Mouse (Mus musculus) mouse trophoblast stem cell (cell line): ENCODE measurements at regions not wholly inside any gene's neighbourhood (a gene's known extent, or its start where the extent isn't known, plus 50 kb on each side); places are given as distances from the start of the nearest gene placed in this dataset.

Experiments
- in situ Hi-C, 2 experiments: fragments of 300-500 bp; cut with MseI, MboI; formaldehyde crosslinking; loops; 2 replicates in 1 of 2; 3 replicates in 1 of 2; pipeline ENCODE4 v1.15.1; 2025

- in situ Hi-C loops = no loop called here
These were observed 182.7 kb upstream of the Hnrnpa3 start for GRCm38 (mm10) chr2:75476350-75476749.

- in situ Hi-C loops = no loop called here
These were observed 182.0 kb upstream of the Hnrnpa3 start for GRCm38 (mm10) chr2:75477076-75477475.

GRCm38 (mm10) chr2:75479546-75479945 is 179.5 kb upstream of the Hnrnpa3 start:
- in situ Hi-C loops = no loop called here

- in situ Hi-C loops = no loop called here
These were observed 177.2 kb upstream of the Hnrnpa3 start for GRCm38 (mm10) chr2:75481863-75482262.

GRCm38 (mm10) chr2:75482484-75482883 is 176.6 kb upstream of the Hnrnpa3 start:
- in situ Hi-C loops = no loop called here

- in situ Hi-C loops = no loop called here
These were observed 174.1 kb upstream of the Hnrnpa3 start for GRCm38 (mm10) chr2:75484951-75485350.

GRCm38 (mm10) chr2:75491150-75491549 is 167.9 kb upstream of the Hnrnpa3 start:
- in situ Hi-C loops = no loop called here

- in situ Hi-C loops = no loop called here
These were observed 167.1 kb upstream of the Hnrnpa3 start for GRCm38 (mm10) chr2:75491789-75492500.

GRCm38 (mm10) chr2:75492501-75492898 is 166.6 kb upstream of the Hnrnpa3 start:
- in situ Hi-C loops = no loop called here

GRCm38 (mm10) chr2:75496606-75497240 is 162.3 kb upstream of the Hnrnpa3 start:
- in situ Hi-C loops = no loop called here

GRCm38 (mm10) chr2:75510223-75510622 is 148.8 kb upstream of the Hnrnpa3 start:
- in situ Hi-C loops = no loop called here

GRCm38 (mm10) chr2:75512422-75513170 is 146.5 kb upstream of the Hnrnpa3 start:
- in situ Hi-C loops = no loop called here

- in situ Hi-C loops = no loop called here
These were observed 144.9 kb upstream of the Hnrnpa3 start for GRCm38 (mm10) chr2:75514171-75514570.

GRCm38 (mm10) chr2:75516223-75516622 is 142.8 kb upstream of the Hnrnpa3 start:
- in situ Hi-C loops = no loop called here

GRCm38 (mm10) chr2:75517096-75517495 is 142.0 kb upstream of the Hnrnpa3 start:
- in situ Hi-C loops = no loop called here

GRCm38 (mm10) chr2:75518607-75519006 is 140.5 kb upstream of the Hnrnpa3 start:
- in situ Hi-C loops = no loop called here

GRCm38 (mm10) chr2:75525562-75525961 is 133.5 kb upstream of the Hnrnpa3 start:
- in situ Hi-C loops = no loop called here

GRCm38 (mm10) chr2:75528706-75529105 is 130.4 kb upstream of the Hnrnpa3 start:
- in situ Hi-C loops = no loop called here

- in situ Hi-C loops = no loop called here
These were observed 120.9 kb upstream of the Hnrnpa3 start for GRCm38 (mm10) chr2:75538114-75538513.

- in situ Hi-C loops = no loop called here
These were observed 119.3 kb upstream of the Hnrnpa3 start for GRCm38 (mm10) chr2:75539726-75540125.

- in situ Hi-C loops = no loop called here
These were observed 116.7 kb upstream of the Hnrnpa3 start for GRCm38 (mm10) chr2:75542331-75542730.

GRCm38 (mm10) chr2:75542781-75543180 is 116.3 kb upstream of the Hnrnpa3 start:
- in situ Hi-C loops = no loop called here

- in situ Hi-C loops = no loop called here
These were observed 113.1 kb upstream of the Hnrnpa3 start for GRCm38 (mm10) chr2:75545971-75546370.
